Mouse (Mus musculus) heart, adult 9 months (tissue): ENCODE measurements around the gene Avpi1.

Experiments used
- DNase-seq, 2 experiments: peaks; one replicate each; pipeline ENCODE4 v3.0.0; 2022; ENCODE audit warnings: low spot score in 2 of 2

The Avpi1 gene

DNA sequence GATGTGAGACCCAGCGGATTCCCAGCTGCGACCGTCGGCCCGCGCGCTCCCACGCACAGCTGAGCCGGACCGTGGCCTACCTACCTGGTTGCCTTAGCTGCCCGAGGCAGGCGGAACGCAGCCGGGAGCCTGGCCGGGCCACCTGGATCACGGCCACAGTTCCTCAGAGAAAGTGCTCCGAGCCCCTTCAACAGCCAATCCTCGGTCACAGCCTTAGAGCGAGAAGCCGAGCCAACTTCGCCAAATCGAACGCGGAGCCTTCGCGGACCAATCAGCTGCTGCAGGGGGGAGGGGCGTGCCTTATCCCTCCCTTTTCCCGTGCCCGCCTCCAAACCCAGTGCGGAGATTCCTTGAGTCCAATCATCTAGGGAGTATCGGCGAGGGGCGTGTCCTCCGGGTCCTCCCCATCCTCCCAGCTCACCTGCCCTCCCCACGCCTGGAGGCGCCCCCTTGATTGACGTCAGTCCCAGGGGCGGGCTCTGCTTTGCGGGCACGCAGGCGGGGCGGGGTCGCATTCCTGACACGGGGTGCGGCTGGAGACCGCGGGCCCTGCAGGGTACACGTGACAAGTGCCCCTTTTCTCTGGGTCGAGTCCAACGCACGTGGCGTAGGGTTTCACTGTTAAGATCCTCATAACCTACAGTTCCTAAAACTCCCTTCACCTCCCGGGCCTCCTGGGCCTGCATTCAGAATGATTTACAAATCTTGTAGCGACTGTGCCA is at the start of gene Avpi1:
TSS of gene Avpi1 (minus strand) at position 273 of the 722 bp plus-strand sequence.
- peak; percentile 99 for DNase-seq

DNA sequence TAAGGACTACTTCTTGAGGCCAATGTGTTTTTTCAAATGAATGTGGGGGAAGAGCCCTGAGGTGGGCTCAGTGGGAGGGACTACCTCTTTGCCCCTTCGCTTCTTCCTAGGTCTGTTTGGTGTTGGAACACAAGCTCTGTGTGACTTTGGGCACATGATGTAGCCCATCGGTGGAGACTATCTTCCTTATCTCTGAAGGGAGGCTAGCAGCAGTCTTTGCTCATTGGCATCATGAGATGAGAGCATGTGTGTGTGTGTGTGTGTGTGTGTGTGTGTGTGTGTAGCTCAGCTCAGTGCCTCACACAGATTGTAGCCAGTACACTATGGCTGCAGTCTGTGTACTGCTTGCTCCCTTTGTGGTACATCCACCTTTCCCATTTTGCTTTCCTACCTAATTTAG is 48.6 kb upstream of the Avpi1 start:
- DNase-seq = no peak

DNA sequence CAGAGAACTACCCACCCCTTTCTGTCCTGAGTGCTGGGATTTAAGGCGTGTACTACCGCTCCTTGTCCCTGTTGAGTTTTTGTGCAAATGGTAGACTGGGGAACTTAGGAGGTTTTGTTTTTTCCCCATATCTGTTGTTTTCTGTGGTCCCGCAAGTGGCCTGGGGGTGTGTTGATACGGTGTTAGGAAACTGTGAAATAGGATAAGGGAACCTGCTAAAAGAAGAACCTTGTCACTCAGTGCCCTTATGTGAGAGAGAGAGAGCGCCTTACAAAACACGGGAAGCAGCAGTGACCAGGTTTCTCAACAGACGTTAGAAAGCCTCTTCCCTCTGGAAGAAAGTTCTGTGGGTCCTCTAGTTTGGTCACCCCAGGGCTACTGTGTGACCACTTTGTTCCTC is 48.0 kb upstream of the Avpi1 start:
- DNase-seq = no peak

DNA sequence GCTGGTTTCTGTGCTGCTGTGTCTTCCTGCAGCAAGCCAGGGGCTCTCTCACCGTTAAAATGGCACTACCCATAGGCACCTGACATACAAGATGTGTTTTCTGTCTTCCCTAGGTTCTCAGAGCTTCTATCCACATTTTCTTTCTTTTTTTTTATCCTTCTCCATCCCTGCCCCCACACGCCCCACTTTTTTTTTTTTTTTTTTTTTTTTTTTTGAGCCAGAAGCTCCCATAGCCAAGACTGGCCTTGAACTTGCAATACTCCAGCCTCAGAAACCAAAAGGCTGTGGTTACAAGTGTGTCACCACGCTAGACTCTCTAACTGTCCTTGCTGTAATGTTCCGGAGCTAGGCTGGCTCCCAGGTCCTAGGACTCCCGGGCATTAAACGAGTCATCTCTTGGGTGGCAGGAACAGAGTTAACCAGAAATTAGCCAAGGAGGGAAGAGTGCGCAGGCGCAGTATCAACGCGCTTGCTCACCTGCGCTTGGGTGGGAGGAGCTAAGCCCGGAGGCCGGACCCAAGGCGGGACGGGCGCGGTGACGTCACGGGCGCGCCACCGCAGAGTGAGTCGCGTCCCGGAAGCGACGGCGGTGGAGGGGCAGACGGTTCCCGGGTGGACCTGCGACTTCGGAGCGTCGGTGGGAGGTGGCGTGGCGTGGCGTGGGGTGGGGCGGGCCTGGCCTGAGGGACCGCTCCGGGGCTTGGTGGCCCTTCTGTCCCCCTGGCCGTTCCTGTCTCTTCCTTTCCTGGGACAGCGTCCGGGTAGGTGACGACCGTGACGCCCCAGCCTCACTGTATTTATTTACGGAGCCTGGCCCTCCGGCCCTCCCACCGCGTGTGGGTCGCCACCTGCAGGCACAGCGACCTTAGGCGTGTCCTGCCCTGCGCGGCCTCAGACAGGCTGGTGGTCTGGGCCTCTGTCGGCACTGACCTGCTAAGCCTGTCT is 41.4 kb upstream of the Avpi1 start:
- peak; percentile 90 for DNase-seq

DNA sequence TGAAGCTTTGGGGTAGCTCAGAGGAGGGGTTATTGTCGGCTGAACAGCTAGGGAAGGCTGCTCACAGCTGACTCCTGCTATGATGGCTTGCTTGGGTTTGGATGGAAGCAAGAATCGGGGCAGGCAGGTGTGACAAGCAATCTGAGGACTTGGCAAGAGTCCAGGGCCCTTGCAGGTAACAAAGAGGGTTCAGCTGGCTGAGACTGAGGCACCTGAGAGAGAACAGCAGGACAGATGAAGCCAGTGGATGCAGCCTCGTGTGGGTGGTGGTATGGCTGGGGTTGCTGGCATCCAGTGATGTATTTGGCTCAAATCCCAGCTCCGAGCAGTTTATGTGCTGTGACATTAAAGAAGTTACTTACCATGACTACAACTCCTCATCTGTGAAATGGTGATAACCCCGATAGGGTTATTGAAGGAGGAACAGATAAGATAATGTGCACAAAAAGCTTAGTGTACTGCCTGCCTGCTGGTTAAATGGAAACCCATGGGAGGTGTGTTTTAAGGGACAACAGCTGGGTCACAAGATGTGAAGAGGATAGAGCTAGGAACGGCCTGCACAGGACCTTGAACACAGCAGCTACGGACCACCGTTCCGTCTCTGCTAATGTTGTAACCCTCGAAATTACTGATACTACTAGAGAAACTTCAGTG is 40.6 kb upstream of the Avpi1 start:
- DNase-seq = no peak

DNA sequence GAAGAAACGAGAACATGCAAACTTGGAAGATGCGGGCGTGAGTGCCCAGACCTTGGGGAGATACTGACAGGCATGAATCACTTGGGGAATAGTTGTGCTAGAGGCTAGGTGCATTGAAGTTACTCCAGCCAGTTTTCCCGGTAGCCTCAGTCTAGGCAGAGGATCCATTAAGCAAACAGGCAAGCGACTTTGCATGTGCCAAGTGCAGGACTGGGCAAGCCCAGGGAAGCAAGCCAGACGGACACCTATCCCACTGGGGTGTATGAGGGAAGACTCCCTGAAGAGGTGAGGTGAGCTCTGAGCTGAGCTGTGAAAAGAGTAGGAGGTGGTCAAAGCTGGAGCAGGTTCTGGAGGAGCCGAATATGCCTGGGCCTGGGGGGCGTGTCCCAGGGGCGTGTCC is 38.6 kb upstream of the Avpi1 start:
- no peak for DNase-seq

DNA sequence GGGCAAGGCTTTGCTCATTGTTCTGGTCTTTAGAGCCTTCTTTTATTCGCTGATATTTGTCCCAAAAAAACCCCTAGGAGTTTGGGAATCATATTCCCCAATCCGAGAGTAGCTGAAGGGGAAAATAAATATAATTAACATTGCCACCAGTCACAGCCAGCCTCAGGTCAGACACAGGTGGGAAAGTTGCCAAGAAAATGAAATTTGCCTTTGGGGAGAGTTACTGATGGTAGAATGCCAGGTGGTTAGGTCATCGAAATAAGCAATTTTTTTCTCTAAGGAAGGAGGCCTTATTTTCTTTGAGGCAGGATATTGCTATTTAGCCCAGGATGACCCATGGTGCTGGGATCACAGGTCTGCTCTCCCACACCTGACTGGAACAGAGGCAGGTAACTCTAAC is 37.9 kb upstream of the Avpi1 start:
- DNase-seq = no peak

DNA sequence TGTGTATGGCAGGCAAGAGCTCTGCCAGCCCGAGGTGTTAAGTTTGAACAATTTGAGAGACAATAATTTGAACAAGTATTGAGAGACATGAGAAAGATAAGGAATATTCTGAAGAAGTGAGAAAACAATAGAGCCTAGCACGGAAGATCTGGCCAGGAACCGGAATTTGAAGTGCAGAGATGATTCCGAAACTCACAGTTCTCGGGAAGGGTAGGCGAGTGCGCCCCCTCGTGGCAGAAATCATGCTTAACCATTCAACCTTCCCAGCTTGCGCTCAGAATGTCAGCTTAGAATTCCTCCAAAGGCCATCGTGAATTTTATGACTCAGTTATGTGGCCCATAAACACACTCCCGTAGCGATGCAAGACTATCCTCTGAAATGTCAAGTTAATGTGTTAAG is 37.3 kb upstream of the Avpi1 start:
- DNase-seq = peak in 1 of 2 experiments; percentile 85

DNA sequence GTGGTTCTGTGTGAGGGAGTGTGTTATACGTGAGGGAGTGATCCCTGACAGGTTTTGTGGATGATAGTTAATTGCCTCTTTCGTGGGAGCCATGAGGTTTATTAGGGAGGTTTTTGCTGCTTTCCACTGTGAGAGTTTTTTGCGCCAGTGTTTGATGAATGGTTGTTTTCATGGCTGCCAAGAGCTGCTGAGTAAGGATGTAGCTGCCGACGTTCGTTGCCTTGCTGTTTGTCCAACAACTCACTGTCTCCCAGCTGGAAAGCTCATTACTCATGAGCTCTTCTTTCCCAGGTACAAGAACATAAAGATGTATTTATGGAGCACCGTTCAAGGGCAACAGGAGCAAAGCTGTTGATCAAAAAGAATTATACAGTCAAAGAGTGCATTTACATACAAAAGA is 35.3 kb upstream of the Avpi1 start:
- no peak for DNase-seq

DNA sequence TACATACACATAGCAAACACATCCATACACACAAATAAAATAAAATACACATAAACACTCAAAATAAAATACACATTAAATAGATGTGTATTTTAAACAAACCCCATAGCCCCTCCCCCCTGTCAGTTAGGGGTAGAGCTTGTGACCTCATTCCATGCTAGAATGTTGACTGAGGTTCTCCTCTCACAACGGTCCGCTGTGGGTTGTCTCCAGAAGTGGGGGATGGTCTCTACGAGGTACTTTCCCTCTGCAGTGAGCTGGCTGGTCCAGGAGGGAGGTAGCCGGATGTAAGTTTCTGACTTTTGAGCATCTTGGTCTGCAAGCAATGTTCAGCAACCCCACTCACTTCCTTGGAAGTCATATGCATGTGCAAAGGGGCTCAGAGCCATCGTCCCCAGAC is 34.9 kb upstream of the Avpi1 start, which contains the start of gene Zfyve27:
TSS of gene Zfyve27 (plus strand) at position 188 of the 400 bp plus-strand sequence.
- DNase-seq = no peak

DNA sequence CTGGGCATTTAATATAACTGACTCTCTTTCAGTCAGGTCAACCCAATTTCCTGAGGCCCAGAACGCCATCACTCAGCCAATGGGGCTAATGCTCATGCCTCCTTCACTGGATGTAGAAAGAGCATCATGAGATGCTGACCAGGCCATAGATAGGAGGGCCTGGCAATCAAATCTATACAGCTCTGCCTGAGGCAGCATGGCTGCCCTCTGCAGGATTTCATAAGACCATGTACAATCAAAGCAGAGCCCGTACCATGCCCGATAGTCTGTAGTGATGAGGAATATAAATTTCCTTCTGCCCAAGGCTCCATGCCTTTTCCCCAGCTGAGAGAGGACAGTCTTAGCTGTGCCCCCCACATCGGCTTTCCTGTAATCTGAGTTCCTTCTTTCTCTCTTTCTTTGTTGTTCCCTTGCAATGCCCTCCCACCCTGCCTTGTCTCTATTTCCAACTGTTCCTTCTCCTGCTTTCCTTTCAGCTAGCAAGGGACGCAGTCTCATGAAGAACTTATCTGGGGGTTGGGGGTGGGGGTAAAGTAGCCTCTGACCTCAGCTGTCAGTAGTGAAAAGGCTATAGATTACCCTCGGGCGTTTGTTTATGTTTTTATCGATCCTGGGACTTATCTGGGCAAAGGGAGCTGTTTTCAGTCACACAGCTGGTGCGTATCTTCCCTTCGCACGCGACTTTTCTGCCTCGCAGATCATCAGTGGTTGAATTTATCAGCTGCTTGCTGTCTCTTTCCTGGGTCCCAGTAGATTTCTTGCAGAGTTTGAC is 29.6 kb upstream of the Avpi1 start:
- no peak for DNase-seq

DNA sequence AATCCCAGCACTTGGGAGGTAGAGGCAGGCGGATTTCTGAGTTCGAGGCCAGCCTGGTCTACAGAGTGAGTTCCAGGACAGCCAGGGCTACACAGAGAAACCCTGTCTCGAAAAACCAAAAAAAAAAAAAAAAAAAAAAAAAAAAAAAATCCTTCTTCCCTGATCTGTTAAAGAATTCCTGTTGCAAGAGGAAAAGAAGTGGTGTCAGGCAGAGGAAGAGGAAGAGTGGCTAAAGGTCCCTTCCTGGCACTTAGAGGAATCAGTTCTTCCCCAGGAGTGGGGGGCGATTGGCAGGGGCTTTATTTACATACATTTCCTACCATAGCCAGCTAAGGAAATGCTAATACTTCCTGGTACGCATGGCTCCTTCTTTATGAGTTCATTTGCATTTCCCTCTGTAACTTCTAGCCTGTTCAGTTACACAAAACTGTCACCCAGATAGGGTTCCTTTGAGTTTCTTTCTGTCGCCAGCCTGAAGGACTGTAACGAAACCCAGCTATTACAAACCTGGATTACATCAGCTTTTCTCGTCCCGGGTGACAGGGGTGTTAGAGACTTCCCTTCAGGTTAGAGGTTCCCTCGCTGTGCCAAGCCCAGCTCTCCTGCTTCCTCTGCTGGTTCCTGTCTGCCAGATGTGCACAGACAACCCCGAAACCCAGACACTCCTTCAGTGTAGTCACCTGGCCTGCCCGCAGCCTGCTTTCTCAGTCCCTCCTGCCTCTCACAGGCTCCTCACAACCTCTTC is 28.8 kb upstream of the Avpi1 start:
- no peak for DNase-seq

DNA sequence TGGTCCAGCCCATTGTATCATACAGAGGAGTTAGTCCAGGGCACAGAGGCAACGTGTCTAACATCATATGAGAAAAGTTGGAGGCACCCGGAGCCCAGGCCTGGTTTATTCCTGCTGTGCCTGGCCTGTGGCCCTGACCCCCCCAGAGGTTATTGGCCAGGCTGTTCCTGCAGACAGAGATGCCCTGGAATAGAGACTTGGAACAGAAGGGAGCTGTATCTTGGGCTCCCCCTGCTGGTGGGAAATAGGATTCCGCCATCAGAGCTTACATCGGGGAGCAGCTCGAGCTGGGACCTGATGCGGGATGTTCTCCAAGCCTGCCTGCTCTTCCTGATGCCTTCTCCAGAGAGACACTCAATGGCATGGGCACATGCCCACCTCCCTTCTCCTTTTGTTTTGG is 23.1 kb upstream of the Avpi1 start:
- peak; percentile 88 to 92 for DNase-seq

DNA sequence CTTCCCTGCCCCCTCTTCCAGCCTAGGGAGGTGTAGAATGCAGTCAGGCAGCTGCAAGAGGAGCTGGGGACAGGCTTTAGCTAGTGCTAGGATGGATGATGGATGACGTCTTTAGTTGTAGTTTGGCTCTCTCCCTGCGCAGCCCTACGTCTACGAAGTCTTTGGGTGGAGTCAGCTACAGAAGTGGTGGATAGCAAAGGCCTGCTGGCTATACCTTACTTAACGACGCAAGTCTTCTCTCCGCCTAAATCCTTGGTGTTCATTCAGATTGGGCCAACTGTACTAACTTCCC is 19.7 kb upstream of the Avpi1 start:
- no peak for DNase-seq

DNA sequence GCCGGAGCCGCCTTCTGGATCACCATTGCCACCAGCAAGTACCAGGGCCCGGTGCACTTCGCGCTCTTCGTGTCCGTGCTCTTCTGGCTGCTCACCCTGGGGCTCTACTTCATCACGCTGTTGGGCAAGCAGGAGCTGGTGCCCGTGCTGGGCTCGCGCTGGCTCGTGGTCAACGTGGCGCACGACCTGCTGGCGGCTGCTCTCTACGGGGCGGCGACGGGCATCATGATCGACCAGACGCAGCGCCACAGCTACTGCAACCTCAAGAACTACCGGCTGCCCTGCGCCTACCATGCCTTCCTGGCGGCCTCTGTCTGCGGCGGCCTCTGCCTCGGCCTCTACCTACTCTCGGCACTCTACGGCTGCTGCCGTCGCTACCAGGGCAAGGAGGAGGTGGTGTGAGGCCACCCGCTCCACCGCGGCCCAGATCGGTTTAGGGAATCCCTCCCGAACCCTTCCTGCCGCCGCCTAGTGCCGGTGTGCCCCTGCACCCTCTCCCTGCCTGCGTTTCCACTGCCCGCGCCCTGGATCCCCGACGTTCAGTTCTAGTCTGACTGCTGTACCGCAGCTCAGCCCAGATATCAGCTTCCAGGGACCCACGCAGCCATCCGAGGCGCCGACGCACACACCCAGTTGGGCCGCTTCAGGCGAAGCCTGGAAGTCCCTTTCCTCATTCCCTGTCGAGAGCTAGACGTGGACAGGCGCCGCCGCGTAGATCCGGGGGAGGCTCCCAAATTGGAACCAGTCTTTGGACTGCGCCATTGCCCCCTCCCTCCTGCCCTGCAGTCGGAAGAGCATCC is 19.1 kb upstream of the Avpi1 start:
- DNase-seq = peak; percentile 75 to 80

DNA sequence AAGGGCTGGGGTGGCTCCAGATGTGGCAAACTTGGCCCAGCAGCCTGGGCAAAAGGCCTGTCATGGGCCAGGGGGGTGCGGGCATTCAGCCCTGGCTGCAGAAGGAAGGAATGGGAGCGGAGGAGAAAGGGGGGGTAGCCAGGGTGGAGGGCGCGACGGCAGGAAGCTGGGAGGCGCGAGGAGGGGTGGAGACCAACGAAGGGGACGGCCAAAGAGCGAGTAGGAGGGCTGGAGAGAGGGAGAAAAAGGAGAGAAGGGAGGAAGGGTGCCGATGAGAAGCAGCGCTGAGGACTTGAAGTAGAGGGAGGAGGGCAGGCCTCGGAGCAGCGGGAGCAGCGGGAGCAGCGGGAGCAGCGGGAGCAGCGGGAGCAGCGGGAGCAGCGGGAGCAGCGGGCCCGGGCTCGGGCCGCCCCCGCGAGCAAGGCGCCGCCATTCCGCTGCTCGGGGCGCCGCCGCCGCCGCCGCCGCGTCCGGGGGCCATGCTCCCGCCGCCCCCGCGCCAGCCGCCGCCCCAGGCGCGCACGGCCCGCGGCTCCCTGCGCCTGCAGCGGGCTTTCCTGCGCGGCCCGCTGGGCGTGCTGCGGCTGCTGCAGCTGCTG is 18.4 kb upstream of the Avpi1 start, which contains the start of gene Marveld1:
TSS of gene Marveld1 (plus strand) at position 231 of the 599 bp plus-strand sequence.
- peak; percentile 87 to 89 for DNase-seq

DNA sequence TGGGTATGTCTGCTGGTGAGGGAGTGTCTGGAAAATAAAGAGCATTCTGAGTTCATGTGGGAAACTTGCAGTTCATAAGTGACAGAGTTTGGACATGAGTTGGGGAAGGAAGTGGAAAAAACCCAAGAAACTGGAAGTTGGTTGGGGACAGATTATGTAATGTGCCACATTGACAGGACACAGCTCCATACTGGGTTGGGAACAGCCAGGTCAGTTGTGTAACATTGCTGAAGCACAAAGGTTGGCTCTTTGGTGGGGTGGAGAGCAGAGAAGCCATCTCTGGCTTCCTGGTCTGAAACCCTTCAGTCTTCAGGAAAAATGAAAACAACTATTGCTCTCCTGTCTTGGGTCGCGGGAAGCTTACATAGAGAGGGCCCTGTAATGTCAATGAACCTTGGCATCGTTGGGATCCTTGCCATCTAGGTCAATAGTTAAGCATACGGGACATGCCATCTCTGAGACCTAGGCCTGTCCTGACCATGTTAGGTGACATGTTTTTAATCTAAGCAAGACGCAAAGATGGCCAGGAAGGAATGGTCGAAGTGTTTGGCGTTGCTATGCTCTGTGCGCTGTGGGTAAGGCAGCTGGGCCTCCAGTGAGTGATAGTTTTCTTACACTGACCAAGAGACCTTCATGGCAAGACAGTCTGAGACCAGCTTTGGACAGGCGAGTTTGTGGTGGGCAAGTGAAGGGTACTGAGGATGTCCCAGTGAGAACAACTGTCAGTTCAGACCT is 17.6 kb upstream of the Avpi1 start:
- DNase-seq = peak; percentile 40 to 64

DNA sequence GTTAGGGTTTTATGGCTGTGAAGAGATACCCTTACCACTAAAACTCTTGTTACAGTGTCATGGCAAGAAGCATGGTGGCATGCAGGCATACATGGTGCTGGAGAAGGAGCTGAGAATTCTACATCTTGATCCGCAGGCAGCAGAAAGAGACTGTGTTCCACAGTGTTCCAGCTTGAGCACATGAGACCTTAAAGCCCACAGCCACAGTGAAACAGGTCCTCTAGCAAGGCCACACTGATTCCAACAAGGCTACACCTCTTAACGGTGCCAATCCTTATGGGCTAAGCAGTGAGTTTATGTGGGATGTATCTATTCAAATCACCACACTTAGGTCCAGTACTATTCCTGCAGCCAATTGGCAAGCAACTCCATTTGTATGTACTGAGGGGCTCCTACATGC is 16.9 kb upstream of the Avpi1 start:
- no peak for DNase-seq

DNA sequence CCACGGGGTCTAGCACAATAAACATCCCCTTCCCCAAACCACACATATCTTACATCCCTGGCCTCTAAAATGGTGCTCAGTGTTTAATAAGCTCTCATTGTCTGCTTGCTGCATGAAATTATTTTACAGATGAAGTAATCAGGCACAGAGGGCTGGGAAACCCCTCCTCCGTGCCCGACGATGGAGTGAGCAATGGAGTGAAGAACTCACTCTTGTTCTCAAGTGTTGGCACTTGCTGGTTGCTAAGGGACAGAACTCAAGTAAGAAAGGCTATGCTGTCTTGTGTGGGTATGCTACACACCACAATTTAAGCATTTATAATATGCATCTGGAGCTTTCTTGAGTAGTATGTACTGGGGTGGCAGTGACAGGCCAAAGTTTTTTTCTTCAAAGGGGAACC is 16.4 kb upstream of the Avpi1 start:
- DNase-seq = no peak
